Mouse (Mus musculus): ENCODE results near the gene Hba-a2.

DNA sequence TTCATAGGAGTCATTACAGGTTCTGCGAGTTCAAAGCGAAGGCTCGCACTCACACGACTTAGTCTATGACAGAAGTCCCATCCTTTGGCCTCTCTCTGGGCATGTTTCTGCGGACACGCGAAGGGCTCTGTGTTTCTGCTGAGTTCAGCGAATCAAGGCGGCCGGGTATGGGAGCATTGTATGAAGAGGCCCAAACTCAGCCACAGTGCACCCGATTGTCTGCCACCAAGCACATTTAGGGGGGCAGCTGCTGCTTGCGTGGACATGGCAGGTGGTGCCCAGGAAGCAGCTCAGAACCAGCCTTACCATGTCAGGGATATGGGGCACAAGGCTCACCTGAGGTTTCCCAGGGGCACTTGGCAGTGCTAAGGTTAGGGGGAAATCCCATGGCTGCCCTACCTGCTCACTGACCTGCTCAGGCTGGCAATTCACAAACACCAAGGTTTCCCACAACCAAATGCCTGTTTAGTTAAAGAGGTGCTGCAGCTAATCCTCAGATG lies 17.8 kb upstream of the Hba-a2 start:
- no peak for TF ChIP-seq POLR2A (IDR thresholded peaks at IDR 0.05; ENCODE audit: borderline replicate concordance, extremely low read depth, insufficient read depth, insufficient read length, poor library complexity, severe bottlenecking)
- no peak for TF ChIP-seq CTCF (IDR thresholded peaks at IDR 0.05; ENCODE audit: borderline replicate concordance, extremely low read depth, insufficient read depth, insufficient read length)

Measured in brain, embryonic 14.5 days (tissue).